Mouse (Mus musculus) NIH3T3 (cell line): ENCODE results near the gene Vat1l.

Experiments
- DNase-seq: peaks from one replicate; pipeline ENCODE4 v3.0.0-alpha.2; 2012; ENCODE audit warnings: low read depth

Vat1l gene

DNA sequence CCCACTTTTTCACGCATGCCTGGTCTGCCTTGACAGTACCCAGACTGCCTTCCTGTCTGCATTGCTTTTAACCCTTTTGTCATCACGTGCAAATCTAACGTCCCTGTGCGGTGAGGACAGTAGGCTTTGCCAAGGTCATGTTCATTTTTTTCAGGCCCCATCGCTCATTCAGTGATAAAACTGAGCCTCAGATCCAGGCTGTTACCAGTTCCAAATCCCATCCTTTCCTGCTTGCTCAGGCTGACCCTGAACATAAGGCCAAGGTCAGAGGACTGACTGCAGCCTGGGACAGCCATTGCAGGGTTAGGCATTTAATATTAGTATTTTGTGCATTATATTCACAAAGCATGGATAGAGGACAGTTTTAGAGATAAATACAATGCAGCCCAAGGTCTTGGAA is 192.9 kb downstream of the Vat1l start:
- DNase-seq = no peak

DNA sequence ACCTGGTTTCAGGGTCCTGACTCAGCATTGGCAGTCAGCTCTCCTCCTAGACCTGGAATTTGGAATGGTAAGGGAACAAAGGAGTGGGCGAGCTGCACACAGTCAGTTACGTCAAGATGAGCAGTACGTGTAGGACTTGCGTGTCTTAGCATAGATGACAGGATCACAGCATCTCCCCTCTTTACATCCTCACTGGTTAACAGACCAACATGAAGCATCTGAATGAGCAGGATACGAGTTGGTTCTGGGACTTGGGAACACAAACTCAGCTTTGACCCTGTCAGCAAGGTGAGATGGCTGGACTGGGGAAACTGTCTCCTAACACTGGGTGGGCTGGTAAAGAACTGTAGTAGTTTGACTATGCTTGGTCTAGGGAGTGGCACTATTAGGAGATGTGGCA is 193.9 kb downstream of the Vat1l start:
- DNase-seq = no peak

DNA sequence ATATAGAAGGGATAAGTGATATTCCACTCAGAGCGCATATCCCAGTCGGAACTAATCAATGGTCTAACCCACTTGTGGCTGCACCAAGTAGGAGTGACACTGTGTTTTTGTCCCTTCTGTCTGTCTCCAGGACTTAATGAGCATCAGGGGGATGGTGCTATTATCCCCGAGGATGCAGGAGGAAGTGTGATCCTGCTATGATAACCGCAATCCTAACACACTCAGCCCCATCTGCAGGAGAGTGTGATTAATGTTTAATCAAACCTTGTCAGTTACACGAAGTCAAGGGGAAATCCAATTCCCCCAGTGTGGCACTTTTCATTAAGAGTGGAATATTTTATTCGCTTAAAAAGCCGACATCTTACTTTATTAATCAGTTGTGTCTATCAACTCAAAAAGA is 196.3 kb downstream of the Vat1l start:
- no peak for DNase-seq

DNA sequence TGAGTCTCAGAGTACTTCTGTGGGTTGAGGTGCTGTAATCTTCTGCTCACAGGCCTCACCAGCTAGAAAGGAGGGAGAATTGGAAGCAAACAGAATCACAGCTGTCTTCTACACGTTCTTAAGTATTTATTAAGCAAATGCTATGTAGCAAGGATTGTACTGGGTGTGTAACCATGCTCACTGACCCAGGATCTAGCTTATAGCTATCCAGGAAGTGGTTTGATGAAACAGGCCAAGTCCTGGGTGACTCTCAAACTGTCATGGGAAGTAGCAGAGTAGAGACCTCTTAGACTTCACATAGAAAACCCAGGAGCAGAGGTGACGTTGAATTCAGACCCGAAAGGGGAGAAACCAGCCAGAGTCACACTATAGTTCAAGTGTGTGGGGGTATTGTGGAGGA is 206.0 kb downstream of the Vat1l start:
- no peak for DNase-seq

DNA sequence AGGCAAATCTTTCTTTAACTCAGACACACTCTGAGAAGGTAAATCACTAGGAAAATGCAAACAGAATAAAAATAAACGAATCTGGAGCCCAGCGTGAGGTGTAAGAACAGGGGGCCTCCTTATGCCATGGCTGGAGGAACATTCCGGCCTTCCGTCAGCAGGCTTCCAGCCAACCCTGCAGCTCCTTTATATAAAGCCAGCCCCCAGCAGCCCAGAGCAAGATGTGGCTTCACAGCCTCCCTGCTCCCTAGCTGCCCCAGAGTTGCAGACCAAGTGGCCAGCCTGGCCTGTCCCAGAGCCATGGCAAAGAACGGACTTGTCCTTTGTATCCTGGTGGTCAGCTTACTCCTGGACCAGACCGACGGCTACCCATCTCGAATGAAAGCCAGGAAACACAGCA is 212.4 kb downstream of the Vat1l start, which contains the start of gene Clec3a:
Gene Clec3a, plus strand, starts transcription at position 301 of the 400 bp plus-strand sequence.
- DNase-seq = no peak

DNA sequence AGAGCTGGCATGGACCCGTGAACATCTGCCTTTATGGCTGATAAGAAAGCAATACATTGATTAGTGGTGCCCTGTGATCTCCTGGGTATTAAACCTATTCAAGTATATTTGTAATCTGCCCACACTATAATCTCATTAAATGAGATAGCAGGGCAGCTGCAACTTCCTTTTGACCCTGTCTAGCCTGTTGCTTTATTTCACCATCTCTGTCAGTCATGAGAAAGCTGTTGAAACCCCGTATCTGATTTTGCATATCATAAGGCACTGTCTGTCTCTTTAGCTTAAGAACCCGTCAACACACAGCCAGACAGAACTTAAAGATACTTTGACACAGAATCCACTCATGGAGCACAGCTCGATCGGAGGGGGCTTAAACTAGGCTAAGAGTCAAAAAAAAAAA is 213.1 kb downstream of the Vat1l start:
- no peak for DNase-seq

DNA sequence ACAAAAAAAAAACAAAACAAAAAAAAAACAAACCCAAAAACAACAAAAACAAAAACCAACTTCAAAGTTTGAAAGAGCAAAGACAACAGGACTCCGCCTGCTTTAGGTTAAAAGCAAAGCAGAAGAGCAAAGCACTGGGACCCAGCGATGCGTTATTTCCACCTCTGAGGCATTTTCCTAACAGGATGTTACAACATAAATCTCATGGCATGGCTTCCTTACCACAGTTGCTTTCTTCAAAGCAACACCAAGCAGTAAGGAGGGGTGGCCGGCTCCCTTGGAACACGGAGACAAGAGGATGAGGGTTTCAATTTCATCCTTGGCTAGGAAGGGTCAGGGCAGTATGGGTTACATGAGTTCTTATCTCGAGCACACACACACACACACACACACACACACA is 213.5 kb downstream of the Vat1l start:
- DNase-seq = no peak

DNA sequence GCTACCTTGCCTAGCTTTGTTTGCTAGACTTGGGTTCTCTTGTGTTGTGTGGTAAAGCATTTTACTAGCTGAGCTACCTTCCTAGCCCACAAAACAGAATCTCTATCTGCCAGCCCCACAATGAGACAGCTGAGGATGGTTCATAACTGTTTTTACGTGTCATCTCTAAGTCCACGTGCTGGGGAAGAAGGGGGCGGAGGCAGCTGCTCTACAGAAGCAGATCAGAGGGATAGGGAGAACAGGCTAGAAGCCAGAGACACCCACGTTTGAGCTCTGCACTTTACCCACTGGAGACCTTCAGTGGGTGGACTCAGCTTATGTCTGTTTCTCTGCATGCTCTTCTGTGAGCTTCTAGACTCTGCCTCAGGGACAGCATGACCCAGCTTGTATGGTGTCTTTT is 216.1 kb downstream of the Vat1l start:
- no peak for DNase-seq
